Mouse (Mus musculus): ENCODE measurements around the gene Cep95. TPM values are rescaled to one million over a fixed set of nuclear protein-coding genes. Genes with fewer than 3 reads are reported as not detected.
"Not testable (repeated sequence)": the region's sequence is repeated elsewhere in the genome, so short reads cannot be mapped to it uniquely, and the experiment has no call there.

Gene Cep95
- 21.8 and 22.6 TPM in 2 replicates for polyA plus RNA-seq (2015; fragmentation: Nextera tagmentation; extraction: Ambion mirVana)

GRCm38 (mm10) chr11:106788775-106789459, at the start of gene Cep95, which contains the start of gene Ddx5:
Gene Cep95 (plus strand): TSS chr11:106789252.
Gene Ddx5 (minus strand): TSS chr11:106789185.
- H3K4me1 ChIP-seq (replicated peaks; ENCODE audit: control insufficient read depth, insufficient read depth, low read length): peaks cover 9% of the 10 kb centered on the region
- under 1% methylated on average over 58 of the region's 58 CpGs for WGBS
- no peaks in the 10 kb centered on the region for H3K9me3 ChIP-seq (ENCODE audit: control insufficient read depth, low read length)
- peak within 1 kb of the TSS; percentile 98 for H3K9ac ChIP-seq (ENCODE audit: low read length)
- H3K4me2 ChIP-seq (ENCODE audit: low read depth, low read length): peak within 1 kb of the TSS; percentile 90
- H3K27ac ChIP-seq (ENCODE audit: low read length): peak within 1 kb of the TSS; percentile 99
- peak within 1 kb of the TSS; percentile 70 for H3K4me3 ChIP-seq (ENCODE audit: low read length)
- ATAC-seq (ENCODE audit: low read depth): peak; percentile 93
- peaks cover 25% of the 10 kb centered on the region for H3K36me3 ChIP-seq (ENCODE audit: control insufficient read depth, insufficient read depth, low read length)
- H3K27me3 ChIP-seq (ENCODE audit: control insufficient read depth, insufficient read depth, low read depth, low read length): no peaks in the 10 kb centered on the region

- 86% methylated on average over 5 of the region's 8 CpGs for WGBS
- not testable (repeated sequence) for ATAC-seq (ENCODE audit: low read depth)
Measured at GRCm38 (mm10) chr11:106740724-106741123, 48.3 kb upstream of the Cep95 start.

GRCm38 (mm10) chr11:106741232-106741631, 47.8 kb upstream of the Cep95 start:
- no peak for ATAC-seq (ENCODE audit: low read depth)
- no peak overlapping the region for H3K4me3 ChIP-seq (ENCODE audit: low read length)
- H3K4me2 ChIP-seq (ENCODE audit: low read depth, low read length): no peak overlapping the region
- 64% methylated on average over 6 of the region's 6 CpGs for WGBS
- H3K9me3 ChIP-seq (ENCODE audit: control insufficient read depth, low read length): no peaks in the 10 kb centered on the region
- no peaks in the 10 kb centered on the region for H3K36me3 ChIP-seq (ENCODE audit: control insufficient read depth, insufficient read depth, low read length)
- H3K27ac ChIP-seq (ENCODE audit: low read length): no peak overlapping the region
- H3K4me1 ChIP-seq (replicated peaks; ENCODE audit: control insufficient read depth, insufficient read depth, low read length): no peaks in the 10 kb centered on the region
- H3K27me3 ChIP-seq (ENCODE audit: control insufficient read depth, insufficient read depth, low read depth, low read length): no peaks in the 10 kb centered on the region
- H3K9ac ChIP-seq (ENCODE audit: low read length): no peak overlapping the region

More at GRCm38 (mm10) chr11:106740724-106741123, 48.3 kb upstream of the Cep95 start:
- not testable (repeated sequence) for H3K27ac ChIP-seq (ENCODE audit: low read length); H3K36me3 ChIP-seq (ENCODE audit: control insufficient read depth, insufficient read depth, low read length); H3K9me3 ChIP-seq (ENCODE audit: control insufficient read depth, low read length); H3K27me3 ChIP-seq (ENCODE audit: control insufficient read depth, insufficient read depth, low read depth, low read length); H3K4me2 ChIP-seq (ENCODE audit: low read depth, low read length); H3K9ac ChIP-seq (ENCODE audit: low read length); H3K4me1 ChIP-seq (replicated peaks; ENCODE audit: control insufficient read depth, insufficient read depth, low read length); H3K4me3 ChIP-seq (ENCODE audit: low read length)

GRCm38 (mm10) chr11:106741826-106742225, 47.2 kb upstream of the Cep95 start:
- Histone ChIP-seq H3K9ac (ENCODE audit: low read length) (no peak overlapping the region), H3K27me3 (ENCODE audit: control insufficient read depth, insufficient read depth, low read depth, low read length) (no peaks in the 10 kb centered on the region), H3K4me1 (replicated peaks; ENCODE audit: control insufficient read depth, insufficient read depth, low read length) (no peaks in the 10 kb centered on the region), H3K9me3 (ENCODE audit: control insufficient read depth, low read length) (no peaks in the 10 kb centered on the region), H3K4me3 (ENCODE audit: low read length) (no peak overlapping the region), H3K4me2 (ENCODE audit: low read depth, low read length) (no peak overlapping the region), H3K36me3 (ENCODE audit: control insufficient read depth, insufficient read depth, low read length) (no peaks in the 10 kb centered on the region), H3K27ac (ENCODE audit: low read length) (no peak overlapping the region)
- WGBS: 88% methylated on average over 3 of the region's 3 CpGs
- no peak for ATAC-seq (ENCODE audit: low read depth)

GRCm38 (mm10) chr11:106742388-106742841, 46.6 kb upstream of the Cep95 start:
- H3K4me1 ChIP-seq (replicated peaks; ENCODE audit: control insufficient read depth, insufficient read depth, low read length): no peaks in the 10 kb centered on the region
- H3K9me3 ChIP-seq (ENCODE audit: control insufficient read depth, low read length): no peaks in the 10 kb centered on the region
- no peaks in the 10 kb centered on the region for H3K27me3 ChIP-seq (ENCODE audit: control insufficient read depth, insufficient read depth, low read depth, low read length)
- no peak overlapping the region for H3K9ac ChIP-seq (ENCODE audit: low read length)
- no peak overlapping the region for H3K4me3 ChIP-seq (ENCODE audit: low read length)
- ATAC-seq (ENCODE audit: low read depth): no peak
- WGBS: 30% methylated on average over 6 of the region's 6 CpGs
- no peak overlapping the region for H3K27ac ChIP-seq (ENCODE audit: low read length)
- H3K36me3 ChIP-seq (ENCODE audit: control insufficient read depth, insufficient read depth, low read length): no peaks in the 10 kb centered on the region
- no peak overlapping the region for H3K4me2 ChIP-seq (ENCODE audit: low read depth, low read length)

GRCm38 (mm10) chr11:106744949-106745348, 44.1 kb upstream of the Cep95 start:
- Histone ChIP-seq H3K9ac (ENCODE audit: low read length) (no peak overlapping the region), H3K27ac (ENCODE audit: low read length) (no peak overlapping the region), H3K4me2 (ENCODE audit: low read depth, low read length) (no peak overlapping the region), H3K4me1 (replicated peaks; ENCODE audit: control insufficient read depth, insufficient read depth, low read length) (no peaks in the 10 kb centered on the region), H3K27me3 (ENCODE audit: control insufficient read depth, insufficient read depth, low read depth, low read length) (no peaks in the 10 kb centered on the region), H3K4me3 (ENCODE audit: low read length) (no peak overlapping the region), H3K36me3 (ENCODE audit: control insufficient read depth, insufficient read depth, low read length) (no peaks in the 10 kb centered on the region), H3K9me3 (ENCODE audit: control insufficient read depth, low read length) (no peaks in the 10 kb centered on the region)
- no peak for ATAC-seq (ENCODE audit: low read depth)
- WGBS: 88% methylated on average over 5 of the region's 5 CpGs

GRCm38 (mm10) chr11:106749557-106750120, 39.4 kb upstream of the Cep95 start:
- H3K36me3 ChIP-seq (ENCODE audit: control insufficient read depth, insufficient read depth, low read length); H3K9me3 ChIP-seq (ENCODE audit: control insufficient read depth, low read length); H3K9ac ChIP-seq (ENCODE audit: low read length); H3K4me2 ChIP-seq (ENCODE audit: low read depth, low read length); H3K4me1 ChIP-seq (replicated peaks; ENCODE audit: control insufficient read depth, insufficient read depth, low read length); H3K27ac ChIP-seq (ENCODE audit: low read length); H3K27me3 ChIP-seq (ENCODE audit: control insufficient read depth, insufficient read depth, low read depth, low read length); ATAC-seq (ENCODE audit: low read depth); H3K4me3 ChIP-seq (ENCODE audit: low read length): not testable (repeated sequence)
- 93% methylated on average over 7 of the region's 7 CpGs for WGBS

GRCm38 (mm10) chr11:106750121-106750751, 38.8 kb upstream of the Cep95 start, which contains the start of gene Pecam1:
Gene Pecam1 (minus strand): TSS chr11:106750628.
- Histone ChIP-seq H3K4me2 (ENCODE audit: low read depth, low read length) (no peak within 1 kb of the TSS), H3K27ac (ENCODE audit: low read length) (no peak within 1 kb of the TSS), H3K4me3 (ENCODE audit: low read length) (no peak within 1 kb of the TSS), H3K36me3 (ENCODE audit: control insufficient read depth, insufficient read depth, low read length) (no peaks in the 10 kb centered on the region), H3K9ac (ENCODE audit: low read length) (no peak within 1 kb of the TSS), H3K27me3 (ENCODE audit: control insufficient read depth, insufficient read depth, low read depth, low read length) (no peaks in the 10 kb centered on the region), H3K9me3 (ENCODE audit: control insufficient read depth, low read length) (no peaks in the 10 kb centered on the region), H3K4me1 (replicated peaks; ENCODE audit: control insufficient read depth, insufficient read depth, low read length) (no peaks in the 10 kb centered on the region)
- 64% methylated on average over 13 of the region's 13 CpGs for WGBS
- ATAC-seq (ENCODE audit: low read depth): 0 out of 2 replicates have a peak, but pooled peaks have one; percentile 43
